Mouse (Mus musculus): Measurements from ENCODE around the gene Asdurf.
"Not testable (repeated sequence)": the region's sequence is repeated elsewhere in the genome, so short reads cannot be mapped to it uniquely, and the experiment has no call there.

The Asdurf gene

DNA sequence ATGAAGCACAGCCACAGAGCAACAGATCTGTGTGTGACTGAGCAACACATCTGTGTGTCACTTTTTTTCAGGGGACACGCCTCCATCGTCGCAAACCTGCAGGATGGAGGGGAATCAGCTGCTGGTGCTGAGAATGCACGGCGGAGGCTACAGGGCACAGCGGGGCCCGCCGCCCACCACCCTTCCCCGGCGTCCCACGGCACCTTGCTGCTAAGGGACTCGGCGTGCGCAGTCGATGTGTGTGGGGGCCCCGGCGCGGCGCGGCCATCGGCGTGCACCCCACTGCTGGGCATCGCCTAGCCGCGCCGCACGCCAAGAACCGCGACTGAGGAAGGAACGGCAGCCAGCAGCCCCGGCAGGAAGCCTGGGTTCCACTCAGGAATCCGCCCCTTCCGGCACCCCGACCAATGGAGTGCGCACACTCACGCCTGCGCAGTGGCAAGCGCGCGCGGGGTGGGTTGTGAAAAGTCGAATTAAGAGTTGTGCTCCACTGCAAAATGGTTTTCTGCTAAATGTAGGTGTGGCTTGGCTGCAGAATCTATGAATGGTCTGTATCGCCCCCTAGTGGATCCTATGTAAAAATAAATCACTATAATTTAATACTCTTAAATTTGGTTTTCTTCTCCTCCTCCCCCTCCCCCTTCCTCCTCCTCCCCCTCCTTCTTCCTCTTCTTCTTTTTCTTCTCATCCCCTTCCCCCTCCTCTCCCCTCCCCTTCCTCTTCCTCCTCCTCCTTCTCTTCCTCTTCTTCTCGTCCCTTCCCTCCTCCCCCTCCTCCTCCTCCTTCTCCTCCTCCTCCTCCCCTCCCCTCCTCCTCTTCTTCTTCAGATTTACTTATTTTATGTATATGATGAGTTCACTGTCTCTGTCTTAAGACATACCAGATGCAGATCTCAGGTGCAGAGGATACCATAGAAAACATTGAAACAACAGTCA is at the start of gene Asdurf, which contains the start of the genes Gm28551 and Asnsd1:
TSS of gene Asdurf (minus strand) at position 293 of the 935 bp plus-strand sequence.
TSS of gene Gm28551 (minus strand) at position 341 of the 935 bp plus-strand sequence.
TSS of gene Asnsd1 (minus strand) at position 426 of the 935 bp plus-strand sequence.
- peak; percentile 98 to 99 for DNase-seq (ENCODE audit: low spot score in 2 of 2)

DNA sequence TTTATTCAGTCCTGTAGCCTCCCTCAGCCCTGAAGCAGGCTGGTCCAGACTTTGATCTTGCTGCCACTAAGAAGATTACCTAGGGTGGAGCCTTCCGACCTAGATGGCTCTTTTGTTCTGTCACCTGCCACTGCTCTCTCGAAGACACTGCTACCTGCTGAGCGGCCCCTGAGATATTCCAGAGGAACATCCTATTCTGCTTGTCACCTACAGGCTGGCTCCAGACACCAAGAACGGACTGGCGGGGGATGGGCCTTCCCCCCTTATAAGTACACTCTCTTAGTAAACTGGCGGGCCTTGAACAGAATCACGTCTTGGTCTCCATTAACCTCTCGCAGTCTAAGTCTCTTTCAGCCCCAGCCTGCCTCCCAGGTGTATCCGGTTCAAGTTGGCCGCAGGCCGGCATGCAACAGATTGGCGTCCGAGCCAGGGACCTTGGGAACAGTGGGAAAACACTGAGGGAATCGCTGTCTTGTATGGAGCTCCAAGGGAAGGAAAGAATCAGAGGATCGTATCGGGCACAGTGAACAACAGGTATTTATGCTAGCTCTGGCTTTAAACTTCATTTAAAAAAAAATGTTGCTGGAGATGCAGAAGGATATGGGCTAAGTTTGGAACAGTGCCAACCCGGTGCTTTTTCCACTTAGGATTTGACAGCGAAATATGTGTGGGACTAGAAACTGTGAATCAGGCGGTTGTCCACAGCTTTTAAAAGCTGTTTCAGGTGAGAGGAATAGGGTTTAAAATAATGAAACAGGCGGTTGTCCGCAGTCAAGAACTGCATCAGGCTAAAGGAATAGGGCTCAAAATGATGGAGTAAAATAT is 41.7 kb upstream of the Asdurf start:
- DNase-seq (ENCODE audit: low spot score in 2 of 2) = not testable (repeated sequence)

DNA sequence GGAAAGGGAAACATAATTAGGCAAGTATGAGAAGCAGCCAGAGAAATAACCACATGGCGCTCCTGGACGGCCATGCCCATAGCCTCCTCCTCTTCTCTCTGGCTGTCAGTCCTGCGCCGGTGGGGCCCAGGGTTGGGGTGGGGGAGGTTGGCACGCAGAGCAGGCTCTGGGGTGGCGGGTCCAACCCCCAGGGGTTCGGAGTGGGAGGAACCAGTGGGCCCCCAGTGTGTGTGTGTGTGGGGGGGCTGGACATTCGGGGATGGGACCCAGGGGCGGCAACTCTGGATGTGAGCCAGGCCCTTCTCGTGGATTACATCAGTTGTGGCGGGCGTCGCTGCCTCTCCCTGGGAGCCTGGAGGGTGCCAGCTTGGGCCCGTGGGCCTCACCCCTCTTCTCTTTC is 36.3 kb upstream of the Asdurf start:
- no peak for DNase-seq (ENCODE audit: low spot score in 2 of 2)

DNA sequence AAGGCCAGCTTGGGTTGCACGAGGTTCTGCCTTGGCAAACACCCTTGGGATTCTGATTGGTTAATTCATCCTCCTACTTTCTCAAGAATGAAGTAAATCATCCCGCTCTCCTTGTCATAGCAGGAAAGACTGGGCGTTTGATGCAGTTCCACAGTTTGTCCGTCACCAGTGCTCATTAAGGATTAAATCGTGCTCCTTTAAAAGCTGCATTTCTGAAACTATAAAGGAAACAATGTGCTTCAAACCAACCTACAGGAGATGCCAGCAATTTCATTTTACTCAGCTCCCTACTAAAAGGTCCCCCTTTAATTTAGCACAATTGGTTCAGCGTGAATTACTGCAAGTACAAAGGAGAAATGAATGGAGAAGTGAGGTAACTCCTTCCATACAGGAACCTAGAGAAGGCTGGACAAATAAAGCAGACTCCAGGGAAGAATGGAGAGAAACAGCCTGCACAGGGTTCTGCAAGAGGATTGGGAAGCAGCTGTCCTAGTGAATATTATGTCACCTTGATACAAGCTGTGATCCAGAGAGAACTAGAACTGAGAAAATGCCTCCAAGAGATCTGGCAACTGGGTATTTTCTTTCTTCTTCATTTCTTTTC is 31.8 kb upstream of the Asdurf start:
- no peak for DNase-seq (ENCODE audit: low spot score in 2 of 2)

DNA sequence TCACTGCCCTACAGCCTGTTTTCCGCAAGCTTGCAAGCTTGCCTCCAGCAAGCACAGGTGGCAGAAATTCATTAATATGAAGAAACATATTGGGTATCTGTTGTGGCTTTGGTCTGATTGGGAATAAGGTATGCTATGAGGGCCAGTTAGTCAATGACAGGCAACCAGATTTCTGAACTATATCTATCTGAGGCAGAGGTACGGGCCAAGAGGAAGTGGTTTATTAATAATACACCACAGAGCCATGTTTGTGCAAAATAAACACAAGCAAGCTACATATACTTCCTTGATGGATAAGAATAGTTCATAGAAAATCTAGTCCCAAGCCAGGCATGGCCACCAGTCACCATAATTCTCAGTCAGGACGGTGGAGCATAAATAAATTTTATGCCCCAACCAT is 25.3 kb upstream of the Asdurf start:
- no peak for DNase-seq (ENCODE audit: low spot score in 2 of 2)

DNA sequence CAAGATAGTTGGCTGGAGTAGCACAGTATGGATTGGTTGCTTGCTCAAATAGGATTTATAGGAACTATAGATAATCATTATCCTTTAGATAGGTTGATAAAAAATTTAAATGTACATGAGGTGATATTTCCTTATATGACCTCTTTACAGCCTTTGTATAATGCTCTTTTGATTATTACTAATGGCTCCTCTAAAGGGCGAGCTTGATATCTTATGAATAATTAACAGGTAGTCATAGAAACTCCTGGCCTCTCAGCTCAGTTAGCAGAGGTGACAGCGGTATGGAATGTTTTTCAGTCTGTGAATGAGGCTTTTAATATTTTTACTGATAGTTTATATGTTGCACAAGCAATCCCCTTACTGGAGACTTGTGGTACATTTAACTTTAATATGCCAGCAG is 23.5 kb upstream of the Asdurf start:
- DNase-seq (ENCODE audit: low spot score in 2 of 2) = not testable (repeated sequence)

DNA sequence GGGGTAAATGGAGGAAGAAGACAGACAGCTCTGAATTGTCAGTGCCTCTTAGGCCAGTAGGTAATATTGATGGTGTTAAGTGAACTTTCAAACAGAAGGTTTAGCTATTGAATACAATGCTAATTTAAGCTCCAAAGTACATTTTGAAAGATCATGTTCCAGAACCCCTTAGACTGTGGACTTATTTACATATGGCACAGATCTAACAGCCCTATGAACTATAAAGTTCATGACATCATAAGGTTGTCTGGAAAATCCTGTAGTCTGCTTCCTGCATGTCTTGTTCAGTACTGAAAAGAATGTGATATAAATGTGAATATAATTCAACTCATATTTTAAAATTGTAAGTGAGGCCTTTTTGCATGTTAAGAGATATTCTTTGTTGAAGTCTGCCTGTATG is 6.6 kb upstream of the Asdurf start:
- no peak for DNase-seq (ENCODE audit: low spot score in 2 of 2)

DNA sequence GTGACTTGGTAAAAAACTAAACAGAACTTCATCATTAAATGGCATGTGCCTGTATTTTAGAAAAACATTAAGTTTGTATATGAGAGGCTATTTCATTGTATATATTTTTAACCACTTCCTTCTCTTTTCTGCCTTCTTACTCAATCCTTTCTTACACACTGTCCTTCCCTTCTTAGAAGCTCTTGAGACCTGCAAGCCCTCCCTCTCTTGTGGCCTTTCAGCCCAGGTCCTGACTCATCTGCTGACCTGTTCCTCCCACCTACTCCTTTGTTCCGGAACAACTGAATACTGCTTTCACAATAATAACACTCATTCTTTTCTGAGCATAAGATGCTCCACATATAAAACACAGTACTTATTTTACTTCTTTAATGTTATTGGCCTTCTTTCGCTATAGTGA is 11.3 kb downstream of the Asdurf start:
- no peak for DNase-seq (ENCODE audit: low spot score in 2 of 2)

DNA sequence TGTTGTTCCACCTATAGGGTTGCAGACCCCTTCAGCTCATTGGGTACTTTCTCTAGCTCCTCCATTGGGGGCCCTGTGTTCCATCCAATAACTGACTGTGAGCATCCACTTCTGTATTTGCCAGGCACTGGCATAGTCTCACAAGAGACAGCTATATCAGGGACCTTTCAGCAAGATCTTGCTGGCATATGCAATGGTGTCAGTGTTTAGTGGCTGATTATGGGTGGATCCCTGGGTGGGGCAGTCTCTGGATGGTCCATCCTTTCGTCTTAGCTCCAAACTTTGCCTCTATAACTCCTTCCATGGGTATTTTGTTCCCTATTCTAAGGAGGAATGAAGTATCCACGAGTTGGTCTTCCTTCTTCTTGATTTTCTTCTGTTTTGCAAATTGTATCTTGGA is 15.0 kb downstream of the Asdurf start:
- not testable (repeated sequence) for DNase-seq (ENCODE audit: low spot score in 2 of 2)

DNA sequence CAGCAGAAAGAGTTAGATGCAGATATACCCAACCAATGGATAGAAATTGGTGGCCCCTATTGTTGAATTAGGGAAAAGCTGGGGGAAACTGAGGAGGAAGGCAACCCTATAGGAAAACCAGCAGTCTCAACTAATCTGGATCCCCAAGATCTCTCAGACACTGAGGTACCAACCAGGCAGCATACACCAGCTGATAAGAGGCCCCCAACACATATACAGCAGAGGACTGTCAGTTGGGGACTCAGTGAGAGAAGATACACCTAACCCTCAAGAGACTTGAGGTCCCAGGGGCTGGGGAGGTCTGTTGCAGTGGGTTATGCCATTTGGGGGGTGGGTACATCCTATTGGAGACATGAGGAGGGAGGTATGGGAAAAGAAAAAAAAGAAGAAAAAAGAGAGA is 17.0 kb downstream of the Asdurf start:
- no peak for DNase-seq (ENCODE audit: low spot score in 2 of 2)

DNA sequence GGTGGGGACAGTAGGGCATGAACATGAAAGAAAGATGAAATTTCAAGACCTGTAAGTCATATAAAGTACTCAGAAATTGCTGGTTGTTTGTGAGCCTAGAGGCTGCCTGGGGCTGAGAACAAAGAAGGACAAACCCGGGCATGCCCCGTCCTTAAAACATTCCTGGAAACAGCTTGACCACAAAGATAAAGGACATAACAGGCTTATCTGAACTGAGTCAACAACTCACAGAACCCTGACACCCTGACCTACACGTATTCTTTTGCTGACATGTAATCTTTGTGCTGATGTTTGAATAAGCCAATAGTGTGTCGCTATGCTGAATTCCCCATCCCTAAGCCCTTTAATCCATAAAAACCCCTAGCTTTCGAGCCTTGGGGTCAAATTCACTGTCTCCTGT is 18.9 kb downstream of the Asdurf start:
- DNase-seq (ENCODE audit: low spot score in 2 of 2) = not testable (repeated sequence)

DNA sequence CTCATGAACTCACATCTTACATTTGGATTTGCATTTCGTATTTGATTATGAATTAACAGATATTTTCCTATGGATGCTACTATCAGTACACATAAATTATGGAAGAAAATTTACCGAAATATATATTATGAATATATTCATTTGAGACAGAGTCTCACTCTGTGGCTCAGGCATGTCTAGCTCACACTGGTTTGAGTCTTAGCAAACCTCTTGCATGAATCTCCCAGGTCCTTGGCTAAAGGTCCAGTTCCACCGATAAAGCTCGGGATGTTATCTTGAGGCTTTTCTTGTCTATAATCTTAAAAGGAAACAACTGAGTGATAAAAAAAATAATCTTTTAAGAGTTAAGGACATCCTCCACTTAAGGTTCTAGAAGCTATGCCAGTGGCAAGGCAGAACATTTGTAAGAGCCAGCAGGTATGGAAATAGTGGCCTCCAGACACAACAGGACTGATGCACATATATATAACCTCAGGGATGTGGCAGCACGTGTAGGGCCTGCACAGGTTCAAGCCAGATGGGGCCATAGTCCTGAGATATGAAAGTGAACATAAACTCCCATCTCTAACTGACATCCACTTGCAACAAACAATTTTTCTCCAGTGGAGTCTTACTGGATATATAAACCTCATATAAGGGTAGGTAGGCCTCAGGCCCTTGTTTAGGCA is 27.5 kb downstream of the Asdurf start:
- DNase-seq (ENCODE audit: low spot score in 2 of 2) = no peak

DNA sequence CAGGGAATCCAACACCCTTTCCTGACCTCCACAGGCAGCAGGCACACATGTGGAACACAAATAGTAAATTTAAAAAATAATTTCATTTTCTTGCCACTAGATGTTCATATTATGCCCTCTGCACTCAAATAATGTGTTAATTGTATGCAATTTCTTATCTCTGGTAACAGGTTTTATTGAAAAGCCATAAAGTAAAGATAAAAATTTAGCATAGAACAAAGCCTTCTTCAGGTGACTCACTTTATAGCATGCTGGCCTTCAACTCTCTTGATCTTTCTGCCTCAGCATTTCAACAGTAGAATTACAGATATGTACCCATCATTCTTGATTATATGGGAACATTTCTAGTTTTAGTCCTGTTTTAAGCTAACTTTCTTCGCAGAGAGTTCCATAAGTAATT is 28.1 kb downstream of the Asdurf start:
- DNase-seq (ENCODE audit: low spot score in 2 of 2) = no peak

DNA sequence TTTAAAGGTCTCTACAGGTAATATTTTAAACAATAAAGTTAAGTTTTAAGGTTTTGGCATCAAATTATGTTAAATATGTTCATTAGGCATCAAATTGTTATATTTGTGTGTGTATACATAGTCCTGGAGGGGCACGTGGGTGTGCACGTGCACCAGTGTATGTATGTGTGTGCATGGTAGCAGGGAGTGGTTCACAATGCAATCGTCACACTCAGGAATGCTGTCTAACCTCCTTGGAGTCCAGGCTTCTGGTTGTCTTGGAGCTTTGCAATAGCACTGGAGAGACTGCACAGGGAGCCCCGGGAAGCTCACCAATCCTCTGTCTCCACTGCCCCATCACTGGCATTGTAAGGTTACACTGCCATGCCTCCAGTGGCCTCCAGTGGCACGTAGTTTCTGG is 29.2 kb downstream of the Asdurf start:
- DNase-seq (ENCODE audit: low spot score in 2 of 2) = no peak

DNA sequence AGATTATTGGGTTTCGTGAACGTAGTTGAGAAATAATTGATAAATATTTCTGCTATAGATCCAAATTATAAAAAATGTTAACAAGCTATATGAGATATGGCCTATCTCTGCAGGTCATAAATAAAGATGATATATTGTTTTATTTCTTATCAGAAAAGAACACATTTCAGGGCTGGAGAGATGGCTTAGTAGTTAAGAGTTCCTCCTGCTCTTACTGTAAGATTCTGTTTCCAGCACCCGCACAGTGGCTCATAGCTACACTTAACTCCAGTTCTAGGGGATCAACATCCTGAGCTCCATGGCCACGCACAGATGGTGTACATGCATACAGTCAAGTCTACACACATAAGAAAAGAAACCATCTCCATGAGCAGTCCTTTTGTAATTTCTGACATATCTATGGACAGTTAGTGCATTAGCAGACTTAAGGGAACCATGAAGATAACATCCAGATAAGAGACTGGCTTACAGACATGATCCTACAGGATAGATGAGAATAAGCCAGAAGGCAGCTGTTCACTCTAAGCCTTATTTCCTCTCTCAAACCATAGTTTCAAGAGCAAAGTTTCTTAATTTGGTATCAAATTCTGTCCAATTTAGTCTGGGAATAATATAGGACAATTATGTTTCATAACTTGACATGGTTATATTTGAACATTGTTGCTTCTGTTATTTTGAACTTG is 30.6 kb downstream of the Asdurf start:
- no peak for DNase-seq (ENCODE audit: low spot score in 2 of 2)

DNA sequence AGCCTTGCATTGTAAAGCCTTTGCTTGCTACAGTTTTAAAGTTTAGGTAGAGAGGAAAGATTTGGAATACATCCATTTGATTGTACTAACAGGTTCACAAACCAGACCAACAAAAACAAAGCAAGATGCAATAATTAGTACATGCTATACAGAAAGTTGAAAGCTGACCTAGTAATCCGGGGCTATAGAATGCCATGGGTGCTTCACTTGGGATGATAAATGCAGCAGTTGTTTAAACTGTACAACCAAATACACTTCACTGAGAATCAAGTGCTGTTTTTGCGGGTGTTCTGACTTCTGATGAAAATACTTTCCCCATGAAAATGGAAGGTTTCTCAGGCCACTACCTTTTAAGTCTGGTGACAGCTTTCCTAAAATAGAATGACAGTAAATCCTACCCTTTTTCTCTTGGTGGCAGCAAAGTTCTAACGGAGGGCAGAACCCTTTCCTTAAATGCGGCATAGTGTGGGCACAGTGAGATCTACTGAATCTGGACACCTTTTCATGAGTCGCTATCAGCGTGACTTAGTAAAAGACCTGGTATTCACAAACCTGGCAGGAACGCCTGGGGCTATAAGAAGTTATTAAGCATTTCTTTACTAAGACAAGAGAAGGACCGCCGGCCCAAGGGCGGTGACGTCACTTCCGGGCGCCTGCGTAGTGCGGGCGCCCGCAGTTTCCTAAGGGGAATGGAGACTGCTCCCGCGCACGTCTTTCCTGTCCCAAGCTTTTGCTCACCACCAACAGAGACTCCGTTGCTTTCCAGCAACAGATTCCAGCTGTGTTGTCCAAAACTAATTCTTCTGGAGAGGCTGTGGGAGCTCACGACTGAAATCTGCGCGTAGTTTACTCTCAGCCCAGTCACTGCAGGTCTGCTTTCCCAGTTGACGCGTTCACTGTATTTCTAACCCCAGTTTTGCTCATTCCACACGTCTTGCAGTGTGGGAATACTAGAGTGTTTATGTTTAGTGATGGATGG is 39.1 kb downstream of the Asdurf start, which contains the start of gene Osgepl1:
TSS of gene Osgepl1 (plus strand) at position 636 of the 979 bp plus-strand sequence.
- peak; percentile 75 to 80 for DNase-seq (ENCODE audit: low spot score in 2 of 2)

DNA sequence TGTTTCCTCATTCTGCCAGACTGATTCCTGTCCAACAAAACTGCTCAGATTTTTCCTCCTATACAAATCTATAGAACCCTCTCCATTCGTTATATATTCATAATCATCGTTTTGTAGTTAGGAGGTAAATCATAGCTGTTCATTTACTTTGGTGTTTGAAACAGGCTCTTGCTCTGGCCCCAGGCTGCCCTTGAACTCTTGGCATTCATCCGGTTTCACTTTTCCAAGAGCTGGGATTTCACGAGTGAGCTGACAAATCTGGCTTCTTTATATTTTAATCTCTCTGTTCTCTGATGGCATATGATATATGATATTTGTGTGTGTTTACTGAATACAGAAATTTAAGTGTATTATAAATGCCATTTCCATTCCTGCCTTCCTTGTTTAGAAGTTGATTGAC is 51.9 kb downstream of the Asdurf start:
- DNase-seq (ENCODE audit: low spot score in 2 of 2) = no peak
